Mouse (Mus musculus) adrenal gland, postnatal 4 days (tissue): ENCODE data around the gene Rps26. TPM values are rescaled to one million over a fixed set of nuclear protein-coding genes. Genes with fewer than 3 reads are reported as not detected.

Experiments used
- DNase-seq, 2 experiments: peaks; one replicate each; pipeline ENCODE4 v3.0.0; 2021 to 2022; ENCODE audit warnings: low spot score in 2 of 2, mixed read lengths in 2 of 2
- long read RNA-seq, 2 experiments: library from polyadenylated mRNA; stranded (forward); transcript quantifications; one replicate each; pipeline ENCODE4 v2.0.0; 2021
- total RNA-seq, 2 experiments: library from RNA; stranded (reverse); gene quantifications; 2 replicates each; pipeline ENCODE4 v1.2.3; 2021

Rps26 gene
- 100 to 1,000 TPM; 935 to 938 TPM for total RNA-seq
- long read RNA-seq, experiment 1, transcript Rps26-201 (4 exons, 681 nt), result major isoform, 567 of 586 reads
- long read RNA-seq, experiment 1, transcript Rps26-202 (3 exons, 596 nt), result minor isoform, 12 of 586 reads
- long read RNA-seq, experiment 1, partial matches to known transcripts, result 4 of 586 reads
- long read RNA-seq, experiment 1, other reads (novel, unspliced or antisense), result 3 of 586 reads
- long read RNA-seq, experiment 2, transcript Rps26-201 (4 exons, 681 nt), result major isoform, 437 of 463 reads
- long read RNA-seq, experiment 2, transcript Rps26-202 (3 exons, 596 nt), result minor isoform, 12 of 463 reads
- long read RNA-seq, experiment 2, partial matches to known transcripts, result 12 of 463 reads
- long read RNA-seq, experiment 2, other reads (novel, unspliced or antisense), result 2 of 463 reads

DNA sequence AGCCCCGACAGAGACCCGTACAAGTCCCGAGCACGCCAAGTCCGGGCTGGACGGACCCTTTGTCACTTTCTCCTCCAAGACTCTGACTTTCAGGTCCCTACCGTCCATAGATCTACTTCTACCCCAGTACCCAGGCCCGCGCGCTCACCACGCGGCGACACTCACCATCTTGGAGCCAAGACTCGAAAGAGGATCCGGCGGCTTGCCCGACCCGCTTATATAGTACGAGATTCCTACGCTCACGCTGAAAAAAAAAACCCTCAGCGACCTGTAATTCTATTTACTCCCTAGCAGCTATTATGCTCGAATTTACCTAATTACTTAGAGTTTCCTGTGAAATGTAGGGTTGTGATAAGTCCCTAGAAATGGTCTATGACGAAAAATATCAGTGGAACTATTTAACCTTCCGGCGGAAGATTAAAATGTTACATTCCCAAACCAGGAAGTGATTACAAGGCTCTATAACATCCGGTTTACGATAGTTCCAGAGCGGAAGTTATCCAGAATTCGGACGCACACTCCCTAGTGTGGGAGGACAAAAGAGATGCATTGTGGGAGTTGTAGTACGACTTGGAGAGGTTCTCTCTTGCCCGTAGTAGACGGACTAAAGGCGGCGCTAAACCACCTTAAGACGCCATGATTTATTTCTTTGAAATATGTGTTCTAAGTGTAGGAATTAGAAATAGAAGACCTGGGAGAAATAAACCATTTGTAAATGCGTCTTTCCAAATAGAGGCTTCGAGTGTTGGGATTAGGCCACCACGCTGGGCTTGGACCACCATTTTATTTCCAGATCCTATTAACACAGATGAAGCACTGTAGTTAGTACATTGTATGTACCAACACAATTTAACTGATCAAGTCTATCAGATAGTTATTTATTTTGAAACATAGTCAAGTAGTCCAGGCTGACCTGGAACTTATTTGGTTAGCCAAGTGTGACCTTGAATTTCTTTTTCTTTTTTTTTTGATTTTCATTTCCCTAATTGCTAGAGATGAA lies at the start of gene Rps26:
Rps26 (minus strand) TSS at position 437 of the 1,000 bp plus-strand sequence.
- peak; percentile 68 to 73 for DNase-seq

DNA sequence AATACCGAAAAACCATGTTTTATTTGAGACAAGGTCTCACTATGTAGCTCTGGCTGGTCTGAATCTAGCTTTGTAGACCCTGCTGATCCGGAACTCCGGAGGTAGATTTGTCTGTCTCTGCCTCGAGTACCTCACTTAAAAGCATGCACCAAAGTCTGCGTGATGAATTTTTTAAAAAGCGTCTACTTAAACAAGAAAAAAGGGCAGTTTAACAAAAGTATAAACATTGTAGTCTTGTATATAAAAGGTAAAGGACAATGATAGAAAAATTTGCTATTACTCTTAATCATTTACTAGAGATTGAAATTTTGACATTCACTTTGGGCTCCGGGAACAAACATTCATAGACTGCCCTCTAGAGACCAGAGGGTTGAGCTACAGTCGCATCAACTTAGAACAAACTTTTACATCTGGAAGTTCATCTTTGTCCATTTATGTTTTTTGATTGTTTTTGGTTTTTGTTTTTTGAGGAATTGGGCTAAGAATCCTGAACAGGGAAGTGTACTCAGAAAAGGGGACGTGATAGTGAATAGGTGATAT lies 48.0 kb upstream of the Rps26 start:
- DNase-seq, result no peak

- peak; percentile 67 for DNase-seq
Measured at GRCm38 (mm10) chr10:128673763-128674468, 47.4 kb upstream of the Rps26 start, which contains the start of gene Suox. Suox (minus strand) TSS chr10:128674073.

DNA sequence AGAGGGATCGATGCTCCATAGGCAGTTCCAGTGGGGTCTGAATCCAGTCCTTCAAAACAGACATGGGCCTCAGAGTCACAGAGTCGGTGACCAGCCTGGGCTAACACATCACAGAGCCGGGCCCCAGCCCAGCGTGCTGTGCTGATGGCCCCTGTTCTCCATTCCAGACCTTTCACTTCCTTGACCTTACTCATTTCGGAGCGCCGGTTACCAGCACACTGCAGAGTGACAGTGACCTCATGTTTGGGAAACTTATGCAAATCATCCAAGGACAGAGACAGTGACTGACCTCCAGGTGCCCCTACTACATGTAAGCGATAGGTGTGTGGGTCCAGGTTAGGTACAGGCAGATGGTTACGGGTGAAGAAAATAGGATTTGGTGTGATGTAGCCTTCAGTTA lies 44.6 kb upstream of the Rps26 start:
- DNase-seq, result no peak

DNA sequence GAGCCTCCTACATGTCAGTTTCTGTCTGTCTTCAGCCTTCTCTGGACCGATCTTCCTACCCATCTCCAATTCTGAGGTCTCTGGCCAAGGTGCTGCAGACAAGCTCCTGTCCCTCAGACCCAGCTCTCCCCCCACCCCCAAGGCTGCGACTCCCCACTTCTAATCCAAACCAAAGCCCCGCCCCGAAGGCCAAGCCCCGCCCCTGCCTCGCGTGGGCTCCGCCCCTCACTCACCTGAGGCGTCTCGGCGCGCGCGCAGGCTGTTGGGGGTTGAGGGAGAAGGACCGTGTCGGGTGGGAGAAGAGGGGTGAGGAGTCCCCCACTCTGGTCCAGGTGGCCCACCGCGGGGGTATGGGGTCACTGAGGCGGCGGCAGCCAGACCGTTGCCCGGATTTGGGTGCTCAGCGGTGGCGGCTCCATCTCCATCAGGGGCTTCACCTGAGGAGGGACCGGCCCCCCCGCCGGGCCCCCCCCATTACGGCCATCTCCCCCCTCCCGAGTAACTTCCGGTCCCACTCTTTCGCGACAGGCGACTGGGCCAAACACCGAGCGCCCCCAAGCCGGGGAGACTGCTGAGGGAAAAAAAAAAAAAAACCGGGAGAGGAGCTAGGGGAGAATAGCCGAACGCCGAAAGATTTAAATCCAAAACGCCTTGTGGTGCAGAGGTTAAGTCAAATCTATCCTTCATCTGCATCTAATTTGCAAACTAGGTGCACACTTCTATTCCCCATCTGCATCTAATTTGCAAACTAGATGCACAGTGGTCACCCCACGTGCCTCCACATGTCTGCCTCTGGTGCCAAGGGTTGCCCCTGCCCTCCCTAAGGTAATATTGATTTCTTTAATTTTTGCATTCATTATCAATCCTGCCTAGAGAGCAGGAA lies 42.5 kb upstream of the Rps26 start:
- peak; percentile 21 to 41 for DNase-seq

DNA sequence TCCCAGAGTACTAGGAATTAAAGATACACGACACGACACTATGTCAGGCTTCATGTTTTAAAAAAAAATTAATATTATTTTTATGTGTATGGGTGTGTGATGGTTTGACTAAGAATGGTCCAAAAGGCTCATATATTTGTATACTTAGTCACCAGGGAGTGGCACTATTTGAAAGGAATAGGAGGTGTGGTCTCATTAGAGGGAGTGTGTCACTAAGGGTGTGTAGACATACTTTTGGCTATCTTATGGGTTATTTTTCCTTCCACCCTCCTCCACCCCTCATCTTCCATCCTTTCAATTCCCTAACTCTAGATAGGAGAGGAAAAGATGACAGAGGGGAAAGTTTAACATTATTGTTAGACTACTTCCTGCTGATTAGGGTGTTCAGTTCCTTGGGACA lies 39.3 kb upstream of the Rps26 start:
- DNase-seq, result no peak

- no peak for DNase-seq
Measured at GRCm38 (mm10) chr10:128665307-128665706, 38.8 kb upstream of the Rps26 start.

- no peak for DNase-seq
Measured at GRCm38 (mm10) chr10:128664808-128665207, 38.3 kb upstream of the Rps26 start.

DNA sequence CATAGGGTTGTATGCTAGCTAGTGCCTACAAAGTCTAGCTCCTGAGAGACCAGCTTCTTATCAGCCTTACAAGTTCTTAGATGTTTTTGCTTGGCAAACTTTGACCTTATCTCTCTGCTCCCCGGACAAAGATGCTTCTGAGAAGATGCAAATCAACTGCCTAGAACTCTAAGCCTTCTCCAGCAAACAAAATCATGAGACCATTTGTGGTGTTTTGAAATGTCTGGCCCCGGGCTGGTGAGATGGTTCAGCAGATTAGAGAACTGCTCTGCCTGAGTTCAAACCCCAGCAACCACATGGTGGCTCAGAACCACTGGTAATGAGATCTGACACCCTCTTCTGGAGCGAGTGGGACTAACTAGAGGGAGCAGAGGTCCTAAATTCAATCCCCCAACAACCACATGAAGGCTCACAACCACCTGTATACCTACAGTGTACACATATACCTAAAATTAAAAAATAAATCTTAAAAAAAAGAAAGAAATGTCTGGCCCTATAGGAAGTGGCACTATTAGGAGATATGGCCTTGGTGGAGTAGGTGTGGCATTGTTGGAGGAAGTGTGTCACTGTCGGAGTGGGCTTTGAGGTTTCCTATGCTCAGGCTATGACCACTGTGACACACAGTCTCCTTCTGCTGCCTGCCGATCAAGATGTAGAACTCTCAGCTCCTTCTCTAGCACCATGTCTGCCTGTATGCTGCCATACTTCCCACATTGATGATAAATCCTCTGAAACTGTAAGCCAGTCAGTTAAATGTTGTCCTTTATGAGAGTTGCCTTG lies 37.1 kb upstream of the Rps26 start:
- DNase-seq, result no peak

- DNase-seq, result no peak
Measured at GRCm38 (mm10) chr10:128662465-128662864, 35.9 kb upstream of the Rps26 start.

GRCm38 (mm10) chr10:128659490-128659889 lies 32.9 kb upstream of the Rps26 start:
- no peak for DNase-seq

GRCm38 (mm10) chr10:128657844-128658243 lies 31.3 kb upstream of the Rps26 start:
- no peak for DNase-seq

DNA sequence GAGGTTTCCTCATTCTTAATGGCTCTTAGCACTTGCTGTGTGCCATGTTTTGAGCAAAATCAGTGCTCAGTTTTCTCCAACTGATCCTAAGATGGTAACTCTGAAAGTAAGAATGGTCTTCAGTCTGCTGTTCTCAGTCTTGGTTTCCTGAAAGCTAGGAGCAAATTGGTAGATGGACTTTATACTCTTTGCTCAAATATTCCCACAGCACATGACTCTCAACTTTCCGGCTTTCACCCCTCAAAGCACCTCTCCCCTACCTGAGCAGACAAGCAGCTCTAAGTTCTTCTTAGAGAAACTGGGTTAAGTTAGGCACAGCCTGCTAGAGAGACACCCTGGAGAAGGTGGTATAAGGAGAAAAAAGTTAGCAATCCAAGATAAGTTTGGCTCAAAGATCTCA lies 30.2 kb upstream of the Rps26 start:
- DNase-seq, result no peak

DNA sequence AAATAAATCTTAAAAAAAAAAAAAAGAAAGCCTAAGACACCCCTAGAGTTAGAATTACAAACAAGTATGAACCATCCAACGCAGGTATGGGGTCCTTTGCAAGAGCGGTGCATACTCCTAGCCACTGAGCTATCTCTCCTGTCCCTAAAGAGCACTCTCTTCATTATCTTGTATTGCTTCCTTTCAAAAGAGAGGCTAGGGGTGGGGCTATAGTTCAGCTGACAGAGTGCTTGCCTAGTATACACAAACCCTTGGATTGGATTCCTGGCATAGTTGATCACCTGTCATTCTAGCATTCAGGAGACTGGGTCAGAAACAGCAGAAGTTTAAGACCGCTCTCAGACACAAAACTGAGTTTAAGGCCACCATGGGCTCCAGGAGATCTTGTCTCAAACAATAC lies 28.7 kb upstream of the Rps26 start:
- no peak for DNase-seq

- DNase-seq, result no peak
Measured at GRCm38 (mm10) chr10:128653866-128654265, 27.3 kb upstream of the Rps26 start.

DNA sequence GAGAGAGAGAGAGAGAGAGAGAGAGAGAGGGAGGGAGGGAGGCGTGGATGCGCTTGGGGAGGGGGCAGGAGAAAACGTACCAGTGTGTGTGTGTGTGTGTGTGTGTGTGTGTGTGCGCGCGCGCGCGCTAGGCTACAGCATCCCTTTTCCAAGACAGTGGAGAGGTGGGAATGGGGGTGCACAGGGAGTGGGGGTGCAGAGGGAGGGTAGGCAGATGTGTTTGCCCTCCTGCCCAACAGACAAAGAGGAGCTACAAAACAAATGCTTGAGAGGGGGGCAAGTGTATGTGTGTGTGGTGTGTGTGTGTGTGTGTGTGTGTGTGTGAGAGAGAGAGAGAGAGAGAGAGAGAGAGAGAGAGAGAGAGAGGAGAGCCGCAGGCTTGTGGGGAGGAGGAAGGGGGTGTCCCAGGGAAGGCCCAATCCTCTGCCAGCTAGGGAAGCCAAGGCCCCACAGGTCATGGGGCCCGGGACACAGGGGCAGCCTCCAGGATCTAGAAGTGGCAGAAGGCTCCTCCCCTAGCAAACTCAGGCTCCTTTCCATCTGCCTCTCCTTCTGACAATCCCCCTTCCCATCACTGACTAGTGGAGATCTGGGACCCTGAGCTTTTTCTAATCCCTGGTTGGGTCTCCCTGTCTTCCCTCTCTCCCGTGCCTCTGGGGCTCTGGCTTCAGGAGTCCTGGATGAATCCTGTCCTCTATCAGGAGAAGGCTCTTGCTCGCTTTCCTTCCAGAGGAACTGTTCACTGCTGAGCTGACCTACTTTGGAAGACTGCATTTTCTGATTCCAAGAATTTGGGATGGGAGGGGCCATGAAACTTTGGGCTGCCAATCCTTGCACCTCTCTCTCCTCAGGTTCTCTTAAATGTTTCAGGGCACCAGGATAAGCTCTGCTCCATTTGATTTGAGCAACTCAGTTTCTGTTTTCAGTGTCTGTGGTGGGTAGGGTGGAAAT lies 19.9 kb upstream of the Rps26 start:
- DNase-seq, result no peak

DNA sequence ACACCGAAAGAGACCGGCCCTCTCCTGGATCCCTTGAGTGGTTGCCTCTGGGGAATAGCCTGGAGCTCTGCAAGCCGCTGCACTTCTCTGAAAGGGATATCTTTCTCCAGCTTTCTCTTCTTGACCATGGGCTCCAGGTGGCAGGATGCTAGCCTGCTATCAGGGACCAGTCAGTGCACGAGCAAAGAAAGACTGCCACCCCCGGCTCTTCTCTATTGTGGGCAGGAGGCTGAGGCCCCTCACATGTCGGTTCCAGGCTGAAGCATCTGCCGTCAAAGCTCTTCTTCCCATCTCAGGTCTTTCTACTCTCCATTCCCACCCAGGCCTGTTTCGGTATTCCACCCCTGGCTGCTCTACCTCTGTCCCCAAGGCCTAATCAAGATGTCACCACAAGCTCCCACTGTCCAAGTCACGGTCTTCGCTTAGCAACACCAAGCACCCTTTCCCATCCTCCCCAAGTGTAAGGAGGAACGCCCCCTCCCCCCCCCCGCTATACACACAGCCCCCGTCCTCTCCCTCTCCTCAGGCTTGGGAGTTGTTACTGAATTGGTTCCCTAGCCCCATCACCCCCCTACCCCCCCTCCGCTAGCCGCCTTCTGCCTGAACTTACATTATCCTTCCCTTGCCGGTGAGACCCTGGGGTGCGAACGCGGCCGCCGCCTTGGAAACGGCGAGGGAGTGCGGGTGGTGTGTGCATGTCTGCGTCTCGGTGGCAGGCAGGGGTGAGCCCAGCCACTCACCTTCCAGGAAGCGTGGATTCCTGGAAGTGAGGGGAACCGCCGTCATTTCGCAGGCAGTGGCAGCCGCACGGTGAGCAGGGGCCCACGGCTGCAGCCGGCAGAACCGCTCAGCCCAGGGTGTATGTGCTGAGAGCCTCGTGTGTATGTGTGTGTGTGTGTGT lies 18.8 kb upstream of the Rps26 start, which contains the start of gene Ikzf4:
Ikzf4 (minus strand) TSS at position 881 of the 901 bp plus-strand sequence.
- no peak for DNase-seq
